Mouse (Mus musculus) right cerebral cortex, postnatal 36 days (tissue): ENCODE results near the gene Kctd18.

Experiments used
- DNase-seq, 2 experiments: peaks; one replicate each; pipeline ENCODE4 v3.0.0; 2022; ENCODE audit warnings: low spot score in 2 of 2, mixed read lengths in 1 of 2

Gene Kctd18

GRCm38 (mm10) chr1:57905912-57906311, 112.8 kb downstream of the Kctd18 start:
- DNase-seq: no peak
